Mouse (Mus musculus): ENCODE measurements around the gene Csad.
A peak's percentile ranks its signal among the peaks of the same experiment; 100 is the strongest.

Gene Csad

GRCm38 (mm10) chr15:102202971-102203834, 1.3 kb downstream of the Csad start, which contains the start of gene Zfp740:
Gene Zfp740, plus strand, starts transcription at chr15:102203249.
- peak; percentile 94 for DNase-seq (ENCODE audit: low spot score)

DNA sequence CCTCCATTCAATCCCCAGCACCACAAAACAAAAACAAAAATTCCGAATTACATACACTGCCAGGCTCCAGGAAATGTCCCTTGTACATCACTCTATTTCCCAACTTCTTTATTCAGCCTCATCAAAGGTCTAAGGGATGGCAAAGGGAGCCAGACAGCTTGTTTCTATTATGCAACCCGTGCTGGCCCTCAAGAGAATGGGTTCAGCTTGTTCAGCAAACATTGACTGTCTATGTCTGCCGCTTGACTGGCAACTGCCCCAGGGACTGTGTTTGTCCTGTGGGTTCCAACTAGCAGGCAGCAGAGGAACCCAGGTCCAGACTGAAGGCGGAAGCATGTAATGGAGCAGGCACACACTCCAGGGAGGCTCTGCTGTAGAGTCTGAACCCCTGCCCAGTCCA, 5.7 kb downstream of the Csad start:
- DNase-seq (ENCODE audit: low spot score): no peak

- DNase-seq (ENCODE audit: low spot score): no peak
Measured at GRCm38 (mm10) chr15:102195373-102195772, 9.2 kb downstream of the Csad start.

GRCm38 (mm10) chr15:102194439-102194838, 10.1 kb downstream of the Csad start:
- DNase-seq (ENCODE audit: low spot score): no peak

- no peak for DNase-seq (ENCODE audit: low spot score)
Measured at GRCm38 (mm10) chr15:102193652-102194051, 10.9 kb downstream of the Csad start.

GRCm38 (mm10) chr15:102192820-102193386, 11.6 kb downstream of the Csad start:
- no peak for DNase-seq (ENCODE audit: low spot score)

DNA sequence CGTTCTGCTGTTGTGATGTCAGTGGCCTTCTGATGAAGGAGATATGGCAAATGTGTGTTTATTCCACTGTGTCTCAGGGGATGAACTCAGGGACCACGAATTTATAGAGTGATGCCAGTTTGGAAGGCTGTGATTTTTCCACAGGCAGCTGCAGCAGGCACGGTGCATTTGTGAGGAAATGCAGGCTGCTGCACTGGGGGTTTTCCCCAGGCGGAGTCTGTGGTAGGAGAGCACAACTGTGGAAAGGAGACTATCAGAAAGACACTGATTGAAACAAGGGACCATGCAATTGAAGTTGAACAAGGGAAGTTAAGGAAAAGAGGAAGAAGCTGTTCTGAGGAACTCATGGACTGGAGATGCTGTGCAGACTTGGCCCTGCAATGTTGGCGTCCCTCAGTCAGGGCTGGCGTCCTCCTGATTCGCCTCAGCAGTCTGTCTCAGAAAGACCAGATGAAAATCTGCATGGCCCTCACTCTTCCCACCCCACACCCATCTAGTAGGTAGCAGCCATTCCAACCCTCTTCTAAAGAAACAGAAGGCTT, 12.2 kb downstream of the Csad start:
- no peak for DNase-seq (ENCODE audit: low spot score)

- DNase-seq (ENCODE audit: low spot score): no peak
Measured at GRCm38 (mm10) chr15:102191699-102192098, 12.8 kb downstream of the Csad start.

DNA sequence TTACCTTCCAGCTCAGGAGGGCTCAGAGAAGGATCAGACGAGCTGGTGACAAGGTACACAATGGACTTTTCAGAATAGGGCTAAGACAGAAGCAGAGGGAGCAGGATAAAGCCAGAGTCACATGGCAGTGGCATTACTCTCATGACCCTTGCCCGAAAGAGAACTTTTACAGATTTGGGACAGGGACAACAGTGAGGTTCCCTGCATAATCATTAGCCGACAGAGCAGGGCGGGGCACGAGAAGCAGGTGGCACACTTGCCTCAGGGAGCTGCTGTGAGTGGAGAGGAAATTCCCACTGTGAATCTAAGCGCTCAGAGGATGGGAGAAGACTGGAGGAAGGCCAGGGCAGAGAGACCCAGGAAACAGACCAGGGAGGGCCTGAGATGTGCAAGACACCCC, 15.6 kb downstream of the Csad start:
- DNase-seq (ENCODE audit: low spot score): no peak

- DNase-seq (ENCODE audit: low spot score): no peak
Measured at GRCm38 (mm10) chr15:102188096-102188495, 16.4 kb downstream of the Csad start.

DNA sequence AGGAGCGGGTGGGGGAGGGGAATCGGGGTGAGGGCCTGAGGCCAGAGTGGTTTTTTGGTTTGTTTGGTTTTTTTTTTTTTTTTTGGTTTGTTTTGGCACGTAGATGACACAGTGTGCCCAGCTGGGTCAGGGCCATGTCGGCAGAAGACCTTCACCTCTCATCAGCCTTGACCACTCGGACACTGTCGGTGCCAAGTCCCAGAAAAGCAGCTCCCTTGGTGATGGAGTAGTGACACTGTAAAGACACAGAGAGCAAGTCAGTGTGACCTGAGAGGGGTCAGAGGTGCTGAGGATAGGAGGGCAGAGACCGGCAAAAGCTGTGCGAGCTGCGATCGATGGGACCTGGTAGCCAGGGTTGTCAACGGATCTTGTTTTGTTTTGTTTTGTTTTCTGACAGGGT, 18.3 kb downstream of the Csad start:
- DNase-seq (ENCODE audit: low spot score): no peak

- no peak for DNase-seq (ENCODE audit: low spot score)
Measured at GRCm38 (mm10) chr15:102183076-102183475, 21.4 kb downstream of the Csad start.

GRCm38 (mm10) chr15:102179924-102180323, 24.6 kb downstream of the Csad start:
- no peak for DNase-seq (ENCODE audit: low spot score)

DNA sequence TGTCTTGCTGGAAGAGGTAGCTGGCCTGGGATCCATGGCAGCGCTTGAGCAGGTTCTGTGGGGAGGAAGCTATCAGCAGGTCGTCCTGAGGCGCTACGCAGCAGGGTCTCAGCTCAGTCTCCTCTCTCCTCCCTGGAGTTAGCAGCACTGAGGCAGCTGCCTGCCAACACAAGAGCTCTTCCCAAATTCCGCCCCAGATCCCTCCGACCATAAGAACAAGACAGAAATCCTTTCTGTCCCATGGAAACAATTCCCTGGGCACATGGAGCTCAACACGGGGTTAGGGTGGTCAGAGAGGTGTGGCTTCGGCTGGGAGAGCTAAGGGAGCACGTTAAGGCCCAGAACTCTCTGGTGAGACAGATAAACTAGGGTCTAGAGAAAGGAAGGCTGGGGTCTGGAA, 25.4 kb downstream of the Csad start:
- DNase-seq (ENCODE audit: low spot score): no peak

- DNase-seq (ENCODE audit: low spot score): peak; percentile 73
Measured at GRCm38 (mm10) chr15:102178279-102178678, 26.2 kb downstream of the Csad start.

DNA sequence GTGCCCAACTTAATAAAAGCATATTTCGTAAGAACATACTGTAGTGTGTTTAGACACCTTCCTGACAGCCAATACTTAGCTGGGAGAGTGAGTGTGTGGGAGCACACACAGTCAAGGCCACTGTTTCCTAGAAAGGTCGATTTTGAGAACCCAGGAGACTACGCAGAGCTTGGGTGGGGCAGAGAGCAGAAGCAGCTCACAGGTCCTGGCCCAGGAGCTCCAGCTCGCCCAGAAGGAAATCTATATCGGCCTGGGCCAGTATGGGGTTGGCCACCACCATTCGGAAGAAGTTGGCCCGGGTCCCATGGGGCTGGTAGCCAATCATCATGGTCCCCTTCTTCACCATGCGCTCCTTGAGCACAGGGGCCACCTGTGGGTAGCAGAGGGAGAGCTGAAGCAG, 27.1 kb downstream of the Csad start:
- no peak for DNase-seq (ENCODE audit: low spot score)

- no peak for DNase-seq (ENCODE audit: low spot score)
Measured at GRCm38 (mm10) chr15:102176571-102177316, 27.8 kb downstream of the Csad start.

- DNase-seq (ENCODE audit: low spot score): no peak
Measured at GRCm38 (mm10) chr15:102175736-102176319, 28.7 kb downstream of the Csad start.

- DNase-seq (ENCODE audit: low spot score): no peak
Measured at GRCm38 (mm10) chr15:102173581-102173980, 30.9 kb downstream of the Csad start.

GRCm38 (mm10) chr15:102169064-102169463, 35.5 kb downstream of the Csad start:
- no peak for DNase-seq (ENCODE audit: low spot score)

- peak; percentile 53 for DNase-seq (ENCODE audit: low spot score)
Measured at GRCm38 (mm10) chr15:102167620-102168021, 36.9 kb downstream of the Csad start.

DNA sequence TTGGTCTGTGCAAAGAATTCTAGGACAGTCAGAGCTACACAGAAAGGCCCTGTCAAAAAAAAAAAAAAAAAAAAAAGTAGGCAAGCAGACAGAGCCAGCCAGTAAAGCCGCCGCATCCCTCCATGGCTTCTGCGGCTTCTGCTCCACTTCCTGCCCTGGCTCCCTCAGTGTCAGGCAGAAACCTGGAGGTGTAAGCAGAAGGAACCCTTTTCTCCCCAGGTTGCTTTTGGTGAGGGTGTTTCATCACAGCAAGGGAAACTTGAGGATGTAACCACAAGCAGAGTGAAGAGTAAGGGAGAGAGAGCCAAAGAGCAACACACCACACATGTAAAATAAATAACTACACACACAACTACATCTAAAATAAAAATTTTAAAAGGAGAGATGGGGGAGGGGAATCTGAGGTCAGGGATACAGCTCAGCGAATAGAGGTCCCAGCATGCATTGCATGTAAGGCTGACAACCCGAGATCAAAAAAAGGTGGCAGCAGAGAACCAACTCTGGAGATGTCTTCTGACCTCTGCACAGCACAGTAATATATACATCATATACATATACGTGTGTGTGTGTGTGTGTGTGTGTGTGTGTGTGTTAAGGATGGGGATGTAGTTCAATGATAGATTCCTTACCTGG, 38.9 kb downstream of the Csad start:
- DNase-seq (ENCODE audit: low spot score): no peak

Data from embryo, embryonic 10 days (tissue).